Mouse (Mus musculus) urinary bladder, adult 18-20 months (tissue): ENCODE measurements at regions not wholly inside any gene's neighbourhood (a gene's known extent, or its start where the extent isn't known, plus 50 kb on each side); places are given as distances from the start of the nearest gene placed in this dataset.
A peak's percentile ranks its signal among the peaks of the same experiment; 100 is the strongest.

Experiments used
- DNase-seq, 2 experiments: peaks; one replicate each; pipeline ENCODE4 v3.0.0; 2022; ENCODE audit warnings: low spot score in 2 of 2, mixed read lengths in 2 of 2

DNA sequence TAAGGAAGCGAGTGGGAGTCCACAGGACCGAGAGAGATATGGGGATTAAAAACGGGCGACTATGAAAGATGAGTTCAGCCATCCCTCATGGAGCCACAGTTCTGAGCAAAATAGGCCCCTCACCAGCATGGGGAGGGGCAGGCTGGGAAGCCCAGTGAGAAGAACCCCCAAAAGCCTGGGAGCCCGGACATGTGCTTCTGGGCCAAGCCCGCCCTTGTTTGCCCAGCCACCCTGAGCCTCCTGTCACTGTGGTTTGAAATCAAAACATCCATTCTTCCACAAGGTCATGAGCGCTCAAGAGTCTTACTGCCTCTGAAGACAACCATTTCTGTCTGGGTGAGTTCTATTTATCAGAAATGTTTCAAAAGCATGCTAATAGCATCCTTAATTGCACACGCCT is 105.0 kb upstream of the Bcl6 start:
- DNase-seq = no peak

- no peak for DNase-seq
Observed at GRCm38 (mm10) chr16:24092616-24093525, 104.2 kb upstream of the Bcl6 start.

DNA sequence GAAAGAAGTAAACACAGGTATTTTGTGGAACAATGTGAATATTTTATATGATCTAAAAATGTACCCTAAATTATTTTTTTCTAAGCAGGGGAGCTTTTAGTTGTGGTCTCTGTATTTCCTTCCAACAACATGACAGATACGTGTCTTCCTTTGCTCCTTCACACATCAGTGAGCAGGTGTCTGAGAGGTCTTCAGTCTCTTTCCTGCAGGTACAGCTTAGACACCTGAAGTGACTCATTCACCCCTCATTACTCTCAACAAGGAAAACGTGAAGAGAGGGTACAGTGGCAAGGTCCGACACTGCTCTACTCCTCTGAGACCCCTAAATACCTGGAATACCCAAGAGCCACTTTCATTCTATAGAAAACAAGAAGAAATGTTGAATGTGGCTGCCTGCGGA is 103.5 kb upstream of the Bcl6 start:
- DNase-seq = no peak

- no peak for DNase-seq
Observed at GRCm38 (mm10) chr16:24090981-24091380, 102.3 kb upstream of the Bcl6 start.

GRCm38 (mm10) chr16:24089840-24090762 is 101.4 kb upstream of the Bcl6 start:
- DNase-seq = no peak

GRCm38 (mm10) chr16:24083966-24084365 is 95.3 kb upstream of the Bcl6 start:
- DNase-seq = no peak

DNA sequence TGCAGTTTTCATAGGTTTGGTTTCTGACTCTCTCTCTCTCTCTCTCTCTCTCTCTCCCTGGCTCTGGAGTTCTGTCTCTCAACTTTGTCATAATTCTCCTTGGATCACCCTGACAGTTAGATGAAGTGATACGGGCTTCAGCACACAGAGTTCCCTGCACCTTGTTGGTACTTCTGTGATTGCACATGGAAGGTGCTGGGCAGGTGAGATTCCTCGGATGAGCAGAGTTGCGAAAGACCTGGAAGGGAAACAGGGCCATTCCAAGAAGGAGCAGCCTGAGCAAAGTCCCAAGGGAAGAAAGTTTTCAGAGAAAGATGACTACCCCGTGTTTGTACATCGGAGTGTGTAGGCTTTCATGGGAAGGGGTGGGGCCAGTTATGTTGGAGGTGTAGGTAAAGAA is 91.8 kb upstream of the Bcl6 start:
- DNase-seq = no peak

DNA sequence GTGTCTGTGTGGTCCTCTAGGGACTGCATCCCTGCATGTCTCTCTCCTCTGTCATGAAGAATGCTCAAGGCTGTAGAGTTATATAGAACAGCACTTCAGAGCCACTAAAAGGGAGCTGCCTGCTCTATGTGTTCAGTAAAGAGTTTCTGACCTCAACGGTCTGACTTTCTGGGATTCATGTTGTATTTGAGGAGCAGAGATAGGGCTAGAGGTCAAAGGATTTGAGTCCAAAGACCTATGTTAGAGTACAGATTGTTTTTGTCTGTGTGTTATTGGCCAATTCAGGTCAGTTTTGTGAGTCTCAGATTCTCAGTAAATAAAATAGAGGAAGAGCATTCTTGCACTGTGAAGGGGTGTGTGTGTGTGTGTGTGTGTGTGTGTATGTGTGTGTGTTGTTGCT is 90.0 kb upstream of the Bcl6 start:
- DNase-seq = no peak

GRCm38 (mm10) chr16:24077428-24077827 is 88.8 kb upstream of the Bcl6 start:
- no peak for DNase-seq

- DNase-seq = no peak
Observed at GRCm38 (mm10) chr16:24076799-24077136, 88.1 kb upstream of the Bcl6 start.

DNA sequence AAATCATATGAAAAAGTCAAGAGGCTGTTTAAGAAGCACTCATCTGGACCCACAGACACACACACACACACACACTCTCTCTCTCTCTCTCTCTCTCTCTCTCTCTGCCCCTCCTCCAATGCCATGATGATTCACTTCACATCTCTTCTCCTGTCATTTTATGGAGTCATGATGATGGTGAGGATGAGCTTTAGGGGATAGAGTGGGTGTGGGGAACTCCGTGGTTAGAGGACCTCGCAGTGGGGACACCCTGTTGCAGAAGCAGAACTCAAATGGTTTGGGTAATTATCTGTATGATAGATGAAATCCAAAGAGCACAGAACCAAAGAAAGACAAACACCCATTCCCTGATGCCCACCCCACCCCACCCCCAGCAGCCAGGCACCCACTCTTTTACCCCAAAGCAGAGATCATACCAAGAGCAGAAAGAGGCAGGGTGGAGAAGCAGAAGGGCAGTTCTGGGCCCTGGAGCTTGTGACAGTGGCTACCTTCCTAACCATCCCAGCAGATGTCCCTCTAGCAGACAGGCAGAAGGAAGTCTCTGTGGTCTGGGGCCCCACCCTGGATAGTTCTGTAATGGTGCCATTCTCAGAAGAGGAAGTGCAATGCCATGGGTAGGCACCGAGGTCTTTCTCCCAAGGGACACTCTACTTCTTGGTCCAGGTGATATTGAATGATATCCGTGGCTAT is 87.6 kb upstream of the Bcl6 start:
- no peak for DNase-seq

- no peak for DNase-seq
Observed at GRCm38 (mm10) chr16:24073613-24074244, 85.1 kb upstream of the Bcl6 start.

GRCm38 (mm10) chr16:24073065-24073464 is 84.4 kb upstream of the Bcl6 start:
- DNase-seq = no peak

DNA sequence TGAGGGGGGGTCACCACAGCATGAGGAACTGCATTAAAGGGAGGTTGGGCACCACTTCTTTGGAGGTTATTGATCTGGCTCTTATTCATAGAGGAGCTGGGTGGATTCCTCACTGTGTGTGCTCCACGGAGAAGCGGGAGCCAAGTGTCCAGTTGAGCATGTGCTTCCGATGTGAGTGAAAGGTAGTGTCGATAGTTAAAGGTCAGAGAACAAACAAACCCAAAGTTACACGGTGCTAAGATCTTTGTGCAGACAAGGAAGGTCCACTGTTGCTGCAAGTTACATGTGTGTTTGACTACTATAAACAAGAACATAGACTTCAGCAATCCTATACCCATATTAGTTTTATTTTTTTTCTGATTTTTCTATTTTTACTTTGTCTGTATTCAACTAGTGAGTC is 80.8 kb upstream of the Bcl6 start:
- no peak for DNase-seq

DNA sequence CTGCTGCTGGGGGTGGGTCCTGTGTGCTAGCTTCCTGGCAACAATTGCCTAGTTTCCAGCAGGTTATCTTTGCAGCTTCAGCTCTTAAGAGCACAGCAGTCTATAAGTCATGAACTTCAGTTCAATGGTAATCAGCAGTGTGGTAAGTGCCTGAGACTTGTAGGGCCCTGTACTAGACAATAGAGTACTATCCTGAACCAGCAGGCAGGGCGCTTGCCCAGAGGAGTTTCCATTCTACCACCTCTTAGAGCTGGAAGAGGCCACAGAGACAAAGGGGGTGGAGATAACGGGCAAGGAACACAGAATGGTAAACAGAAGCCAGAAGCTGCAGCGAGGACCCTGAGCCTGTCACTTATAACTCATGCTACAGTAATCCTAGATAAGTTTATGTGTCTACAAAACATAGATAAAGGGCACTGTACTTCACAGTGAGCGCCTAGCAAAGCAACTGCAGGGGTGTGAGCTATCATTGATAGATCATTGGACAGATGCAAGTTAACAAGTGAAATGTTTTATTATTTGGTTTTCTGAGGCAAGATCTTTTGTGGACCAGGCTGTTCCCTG is 79.7 kb upstream of the Bcl6 start:
- DNase-seq = no peak

- no peak for DNase-seq
Observed at GRCm38 (mm10) chr16:24062314-24062713, 73.7 kb upstream of the Bcl6 start.

DNA sequence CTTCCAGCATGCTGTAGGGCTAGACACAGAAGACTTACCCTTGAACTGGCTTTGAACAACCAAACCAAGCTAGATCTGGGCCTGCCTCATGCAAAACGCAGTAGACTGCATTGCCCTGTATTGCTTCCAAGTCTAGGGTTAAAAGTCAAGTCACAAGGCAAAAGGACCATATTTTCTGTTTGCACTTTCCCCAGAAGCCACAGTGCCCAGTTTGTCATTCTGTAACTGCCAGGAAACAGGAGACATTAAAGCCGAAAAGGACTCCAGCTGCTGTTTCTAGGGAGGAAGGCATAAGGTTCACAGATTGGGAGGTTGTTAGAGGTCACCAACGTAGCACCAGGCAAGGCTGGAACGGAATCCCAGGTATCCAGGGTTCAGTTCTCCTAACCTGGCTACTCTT is 72.8 kb upstream of the Bcl6 start:
- no peak for DNase-seq

GRCm38 (mm10) chr16:24059090-24059600 is 70.5 kb upstream of the Bcl6 start:
- DNase-seq = no peak

DNA sequence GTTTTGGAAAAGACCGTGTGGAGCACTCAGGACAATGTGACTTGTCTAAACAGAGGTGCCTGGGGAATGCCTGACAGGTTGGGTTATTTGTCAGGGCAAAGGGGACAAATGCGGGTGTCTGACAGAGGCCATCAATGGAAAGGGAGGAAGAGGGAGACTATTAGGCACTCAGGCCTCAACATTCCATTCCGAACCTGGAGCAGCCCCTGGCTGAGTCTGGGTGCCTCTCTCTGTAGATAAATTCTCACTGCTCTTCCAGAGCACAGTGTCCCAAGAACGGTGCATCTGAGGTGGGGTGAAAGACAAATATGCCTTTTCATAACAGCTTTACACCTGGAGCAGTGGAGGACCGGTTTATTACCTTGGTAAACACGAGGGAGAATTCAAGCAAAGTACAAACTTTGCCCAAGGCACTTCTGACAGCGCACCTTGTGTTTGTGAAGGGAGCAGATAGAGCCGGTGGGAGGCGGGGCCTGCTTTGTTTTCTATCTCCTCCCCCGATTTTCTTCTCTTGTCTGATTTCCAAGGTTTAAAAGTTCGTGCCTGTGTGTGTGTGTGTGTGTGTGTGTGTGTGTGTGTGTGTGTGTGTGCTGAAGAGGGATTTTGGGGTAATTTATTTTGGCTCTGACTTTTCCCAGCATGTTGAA is 68.4 kb upstream of the Bcl6 start:
- DNase-seq = peak; percentile 30 to 44

DNA sequence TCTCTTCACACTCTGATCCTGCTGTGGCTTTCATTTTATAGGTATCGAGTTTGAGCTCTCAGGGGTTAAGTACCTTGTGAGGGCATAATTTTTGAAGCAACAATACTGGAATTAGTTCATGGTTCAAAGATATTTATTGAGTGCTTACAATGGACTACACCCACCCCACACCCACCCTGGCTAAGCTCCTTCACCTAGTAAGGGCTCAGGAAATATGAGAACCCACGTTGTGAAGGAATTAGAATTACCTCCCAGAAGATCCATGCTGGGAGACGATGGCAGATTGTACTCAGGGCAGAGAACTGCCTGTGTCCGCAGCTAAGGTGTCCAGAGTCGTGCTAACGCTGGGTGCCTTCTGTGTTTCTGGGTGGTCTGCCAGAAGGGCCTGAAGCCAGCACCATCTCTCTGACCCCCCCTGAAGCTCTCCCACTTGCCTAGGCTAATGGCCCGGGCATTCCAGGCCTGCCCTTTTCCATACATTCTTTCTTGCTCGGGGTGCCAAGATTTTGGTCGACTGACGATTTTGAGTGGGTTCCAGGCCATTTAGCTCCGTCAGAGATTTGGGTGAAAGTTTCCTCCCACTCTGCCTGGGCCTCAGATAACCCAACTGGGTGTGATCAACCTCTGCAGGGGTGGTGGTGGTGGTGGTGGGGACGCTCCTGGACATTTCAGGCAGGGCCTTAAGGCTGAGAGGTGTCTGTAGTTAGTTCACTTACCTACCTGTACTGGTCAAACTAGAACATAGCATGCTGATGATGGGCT is 67.7 kb upstream of the Bcl6 start:
- DNase-seq = no peak
